Mouse (Mus musculus) kidney, postnatal 4 days (tissue): Measurements from ENCODE around the gene Gm11992.

Source experiments
- DNase-seq, 2 experiments: peaks; one replicate each; pipeline ENCODE4 v3.0.0; 2021; ENCODE audit warnings: mixed read lengths in 2 of 2

The Gm11992 gene

DNA sequence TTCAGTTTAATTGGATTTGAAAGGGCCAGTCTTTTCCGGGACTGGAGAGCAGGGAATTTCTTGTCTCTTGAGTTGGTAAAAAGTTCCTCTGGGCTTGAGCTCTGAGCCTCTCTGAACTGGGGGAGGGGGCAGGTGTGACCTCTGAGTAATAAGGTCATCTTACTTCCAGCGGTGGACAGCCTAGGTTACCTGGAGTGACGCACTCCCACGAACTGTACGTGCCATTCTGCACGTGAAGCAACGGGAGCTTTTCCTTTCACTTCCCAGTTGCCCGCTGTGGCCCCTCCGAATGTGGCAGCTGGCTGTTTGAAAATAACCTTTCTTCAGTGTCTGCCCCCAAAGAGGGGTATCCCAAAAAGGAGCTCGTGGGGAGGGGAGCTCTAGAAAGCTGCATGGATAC is 67.7 kb downstream of the Gm11992 start:
- peak in 1 of 2 experiments; percentile 8 for DNase-seq

GRCm38 (mm10) chr11:9116916-9117315 is 68.5 kb downstream of the Gm11992 start:
- DNase-seq: no peak

- peak; percentile 63 to 75 for DNase-seq
Observed at GRCm38 (mm10) chr11:9117358-9118049, 69.1 kb downstream of the Gm11992 start.

GRCm38 (mm10) chr11:9118050-9118420 is 69.6 kb downstream of the Gm11992 start, which contains the start of gene Upp1:
Gene Upp1, plus strand, starts transcription at chr11:9118103.
- no peak for DNase-seq

- peak; percentile 57 to 67 for DNase-seq
Observed at GRCm38 (mm10) chr11:9118421-9119121, 70.2 kb downstream of the Gm11992 start.
